Mouse (Mus musculus) lung, adult 2 months (tissue): ENCODE results near the gene Ift27.

Source experiments
- CTCF ChIP-seq: fragments of 200-500 bp; IDR thresholded peaks from 2 replicates; pipeline ENCODE4 v1.5.1; 2011; ENCODE audit warnings: mild to moderate bottlenecking, low read length, control low read depth; ENCODE audit not compliant: insufficient read depth
- POLR2A ChIP-seq: fragments of 200-500 bp; IDR thresholded peaks from 2 replicates; pipeline ENCODE4 v1.6.1; 2011; ENCODE audit warnings: low read depth, mild to moderate bottlenecking, control low read depth, low read length, borderline replicate concordance; ENCODE audit errors: extremely low read depth

GRCm38 (mm10) chr15:78186906-78187305 is 13.0 kb upstream of the Ift27 start:
- TF ChIP-seq CTCF = no peak
- TF ChIP-seq POLR2A = no peak
